Mouse (Mus musculus) forebrain, embryonic 16.5 days (tissue): ENCODE data around the gene Cdt1. TPM values are rescaled to one million over a fixed set of nuclear protein-coding genes. Genes with fewer than 3 reads are reported as not detected.

Source experiments
- ATAC-seq: fragments of 200-750 bp; cut with Nextera tagmentation; 2 replicates; pipeline ENCODE4 v1.8.0; 2017; ENCODE audit warnings: mild to moderate bottlenecking, moderate library complexity
- H3K27ac ChIP-seq: fragments of 300-500 bp; sonication (generic); 2 replicates; pipeline ENCODE4 v1.5.1; 2014; ENCODE audit warnings: low read length, control low read depth
- H3K27me3 ChIP-seq: fragments of 300-500 bp; sonication (generic); replicated peaks from 2 replicates; pipeline ENCODE4 v1.6.1; 2014; ENCODE audit warnings: low read length; ENCODE audit not compliant: control insufficient read depth, insufficient read depth
- H3K36me3 ChIP-seq: fragments of 300-500 bp; sonication (generic); 2 replicates; pipeline ENCODE4 v1.6.1; 2014; ENCODE audit not compliant: control insufficient read depth, insufficient read depth
- H3K4me1 ChIP-seq: fragments of 300-500 bp; sonication (generic); replicated peaks from 2 replicates; pipeline ENCODE4 v1.6.1; 2014; ENCODE audit warnings: low read length; ENCODE audit not compliant: control insufficient read depth, insufficient read depth
- H3K4me2 ChIP-seq: fragments of 300-500 bp; sonication (generic); 2 replicates; pipeline ENCODE4 v1.6.1; 2014; ENCODE audit warnings: mild to moderate bottlenecking, low read length, control low read depth
- H3K4me3 ChIP-seq: fragments of 300-500 bp; sonication (generic); replicated peaks from 2 replicates; pipeline ENCODE4 v1.5.1; 2014; ENCODE audit warnings: mild to moderate bottlenecking, low read length, control low read depth
- H3K9ac ChIP-seq: fragments of 300-500 bp; sonication (generic); replicated peaks from 2 replicates; pipeline ENCODE4 v1.6.1; 2014; ENCODE audit warnings: low read depth, low read length, control low read depth
- H3K9me3 ChIP-seq: fragments of 300-500 bp; sonication (generic); 2 replicates; pipeline ENCODE4 v1.6.1; 2016; ENCODE audit warnings: low read length; ENCODE audit not compliant: control insufficient read depth
- WGBS: fragments of 180-500 bp; shearing (Covaris S2); extraction: QIAGEN DNeasy Blood & Tissue Kit; methylation state at CpG from one replicate; pipeline ENCODE4 v1.1.7; 2014; 5-methylcytosine and 5-hydroxymethylcytosine counted together
- polyA plus RNA-seq: library from polyadenylated mRNA; unstranded; fragments of >200 nt; fragmentation: Nextera tagmentation; extraction: Ambion mirVana; gene quantifications from 2 replicates; pipeline ENCODE4 v1.2.1, GENCODE M21; 2015

The Cdt1 gene
- polyA plus RNA-seq, 1 experiment from 2014 or later = 12.0 TPM

DNA sequence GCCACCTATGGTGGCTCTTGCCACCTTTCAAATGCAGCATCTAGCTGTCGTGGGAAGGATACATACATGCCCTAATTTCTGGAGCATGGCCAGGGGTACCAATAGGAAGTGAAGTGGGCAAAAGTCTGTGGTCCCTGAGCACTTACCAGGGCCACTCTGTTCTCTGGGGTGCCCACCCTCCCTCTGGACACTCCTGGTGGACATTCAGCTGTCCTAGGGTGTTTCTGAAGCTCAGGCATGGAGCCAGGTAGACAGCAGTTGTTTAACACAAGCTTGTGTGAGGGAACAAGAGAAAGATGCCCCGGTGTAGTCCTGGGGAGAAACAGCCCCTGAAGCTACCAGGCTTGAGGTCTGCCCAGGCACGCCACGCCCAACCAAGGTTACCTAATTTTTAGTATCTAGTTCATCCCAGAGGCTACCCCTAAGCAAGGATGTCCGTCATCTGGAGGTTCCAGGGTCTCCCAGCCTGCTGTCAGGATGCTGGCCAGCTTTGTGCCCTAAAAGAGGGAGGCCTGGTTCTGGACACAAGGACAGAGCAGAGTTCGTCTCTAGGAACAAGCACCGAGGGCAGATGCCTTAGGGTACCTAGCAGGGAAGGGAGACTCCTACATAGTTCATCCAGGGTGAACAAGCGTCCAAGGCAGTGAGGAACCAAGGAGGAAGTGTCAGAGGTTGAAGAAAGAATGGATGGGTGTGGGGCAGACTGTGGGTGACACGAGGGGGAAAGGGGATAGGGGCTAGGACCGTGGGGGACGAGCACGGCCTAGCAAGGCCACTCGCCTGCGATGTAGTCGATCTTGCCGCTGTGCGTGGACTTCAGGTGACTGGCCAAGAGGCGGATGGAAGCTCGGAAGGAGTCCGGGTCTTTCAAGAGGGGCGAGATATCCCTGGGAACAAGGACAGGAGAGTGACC lies 8.2 kb downstream of the Cdt1 start:
- Histone ChIP-seq H3K9ac (peak overlapping the region; percentile 74), H3K36me3 (no peaks in the 10 kb centered on the region), H3K4me1 (peaks cover 19% of the 10 kb centered on the region), H3K4me3 (peak overlapping the region; percentile 71), H3K27ac (no peak overlapping the region), H3K4me2 (peak overlapping the region; percentile 69), H3K27me3 (no peaks in the 10 kb centered on the region), H3K9me3 (no peaks in the 10 kb centered on the region)
- peak; percentile 18 for ATAC-seq
- 17% methylated on average over 21 of the region's 21 CpGs for WGBS

GRCm38 (mm10) chr8:122576648-122577022 lies 8.8 kb downstream of the Cdt1 start, which contains the start of gene Aprt:
Gene Aprt, minus strand, starts transcription at chr8:122576909.
- WGBS = under 1% methylated on average over 39 of the region's 39 CpGs
- H3K9me3 ChIP-seq = no peaks in the 10 kb centered on the region
- peak within 1 kb of the TSS; percentile 71 for H3K4me3 ChIP-seq
- peak within 1 kb of the TSS; percentile 74 for H3K9ac ChIP-seq
- peak within 1 kb of the TSS; percentile 69 for H3K4me2 ChIP-seq
- no peaks in the 10 kb centered on the region for H3K27me3 ChIP-seq
- H3K4me1 ChIP-seq = peaks cover 19% of the 10 kb centered on the region
- no peak within 1 kb of the TSS for H3K27ac ChIP-seq
- peak; percentile 93 for ATAC-seq
- H3K36me3 ChIP-seq = no peaks in the 10 kb centered on the region

DNA sequence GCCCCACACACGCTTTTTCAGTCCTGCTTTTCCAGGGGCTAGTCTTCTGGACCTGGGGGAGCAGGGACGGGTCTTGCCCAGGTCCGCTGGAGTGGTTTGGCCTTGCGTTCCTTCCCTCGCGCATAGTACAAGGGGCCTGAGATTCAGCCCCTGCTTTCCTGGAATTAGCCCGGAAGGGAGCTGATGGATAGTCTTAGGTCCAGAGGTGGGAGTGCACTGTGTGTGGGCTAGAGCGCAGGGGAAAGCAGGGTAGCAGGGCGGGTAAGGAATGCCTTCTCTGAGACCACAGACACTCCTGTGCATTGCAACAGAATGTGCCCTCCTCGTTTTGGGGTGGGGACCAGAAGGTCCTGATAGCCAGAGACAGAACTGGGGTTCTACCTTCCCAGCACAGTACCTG lies 9.3 kb downstream of the Cdt1 start:
- Histone ChIP-seq H3K9ac (peak overlapping the region; percentile 74), H3K4me2 (peak overlapping the region; percentile 69), H3K27ac (no peak overlapping the region), H3K9me3 (no peaks in the 10 kb centered on the region), H3K4me1 (peaks cover 19% of the 10 kb centered on the region), H3K27me3 (no peaks in the 10 kb centered on the region), H3K36me3 (no peaks in the 10 kb centered on the region), H3K4me3 (peak overlapping the region; percentile 71)
- 39% methylated on average over 10 of the region's 10 CpGs for WGBS
- peak; percentile 34 for ATAC-seq

- no peak overlapping the region for H3K9ac ChIP-seq
- H3K4me3 ChIP-seq = no peak overlapping the region
- H3K9me3 ChIP-seq = no peaks in the 10 kb centered on the region
- peaks cover 17% of the 10 kb centered on the region for H3K4me1 ChIP-seq
- ATAC-seq = no peak
- H3K36me3 ChIP-seq = no peaks in the 10 kb centered on the region
- no peak overlapping the region for H3K4me2 ChIP-seq
- H3K27me3 ChIP-seq = no peaks in the 10 kb centered on the region
- no peak overlapping the region for H3K27ac ChIP-seq
- 19% methylated on average over 7 of the region's 7 CpGs for WGBS
These were observed 11.4 kb downstream of the Cdt1 start for GRCm38 (mm10) chr8:122579196-122579595.

- peaks cover 11% of the 10 kb centered on the region for H3K4me1 ChIP-seq
- H3K9ac ChIP-seq = no peak overlapping the region
- no peaks in the 10 kb centered on the region for H3K27me3 ChIP-seq
- WGBS = 81% methylated on average over 15 of the region's 15 CpGs
- H3K4me3 ChIP-seq = no peak overlapping the region
- H3K4me2 ChIP-seq = no peak overlapping the region
- H3K9me3 ChIP-seq = no peaks in the 10 kb centered on the region
- ATAC-seq = no peak
- no peaks in the 10 kb centered on the region for H3K36me3 ChIP-seq
- H3K27ac ChIP-seq = no peak overlapping the region
These were observed 13.1 kb downstream of the Cdt1 start for GRCm38 (mm10) chr8:122580926-122581325.

- Histone ChIP-seq H3K9me3 (no peaks in the 10 kb centered on the region), H3K27ac (no peak overlapping the region), H3K4me2 (no peak overlapping the region), H3K4me3 (no peak overlapping the region), H3K27me3 (no peaks in the 10 kb centered on the region), H3K4me1 (peaks cover 7% of the 10 kb centered on the region), H3K9ac (no peak overlapping the region), H3K36me3 (no peaks in the 10 kb centered on the region)
- 83% methylated on average over 9 of the region's 9 CpGs for WGBS
- ATAC-seq = no peak
These were observed 17.2 kb downstream of the Cdt1 start for GRCm38 (mm10) chr8:122584981-122585380.

- Histone ChIP-seq H3K4me1 (peaks cover 7% of the 10 kb centered on the region), H3K4me3 (no peak overlapping the region), H3K4me2 (no peak overlapping the region), H3K36me3 (no peaks in the 10 kb centered on the region), H3K27ac (no peak overlapping the region), H3K27me3 (no peaks in the 10 kb centered on the region), H3K9me3 (no peaks in the 10 kb centered on the region), H3K9ac (no peak overlapping the region)
- 81% methylated on average over 14 of the region's 14 CpGs for WGBS
- no peak for ATAC-seq
These were observed 17.6 kb downstream of the Cdt1 start for GRCm38 (mm10) chr8:122585411-122585891.

DNA sequence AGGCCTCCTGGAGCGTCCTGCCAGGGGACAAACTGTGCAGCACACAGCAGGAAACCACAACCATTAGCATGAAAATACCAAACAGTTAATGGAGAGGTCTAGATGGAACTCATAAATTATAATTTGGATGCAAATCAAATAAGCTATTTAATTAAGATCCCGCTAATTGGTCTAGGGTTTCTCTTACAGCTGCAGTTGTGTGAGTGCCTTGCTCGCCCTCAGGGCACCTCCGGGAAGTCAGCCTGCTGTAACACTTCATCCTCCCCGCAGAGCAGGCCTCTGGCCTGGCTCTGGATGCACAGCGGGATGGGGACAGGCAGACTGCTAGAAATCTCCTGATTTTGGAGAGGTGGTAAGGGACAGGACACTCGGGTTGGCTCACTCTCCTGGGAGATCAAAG lies 18.4 kb downstream of the Cdt1 start:
- Histone ChIP-seq H3K27ac (no peak overlapping the region), H3K36me3 (no peaks in the 10 kb centered on the region), H3K4me2 (no peak overlapping the region), H3K4me3 (no peak overlapping the region), H3K27me3 (no peaks in the 10 kb centered on the region), H3K9me3 (no peaks in the 10 kb centered on the region), H3K9ac (no peak overlapping the region), H3K4me1 (peaks cover 7% of the 10 kb centered on the region)
- ATAC-seq = peak; percentile 57; the same call in 1 of the 2 replicates
- 25% methylated on average over 7 of the region's 7 CpGs for WGBS

DNA sequence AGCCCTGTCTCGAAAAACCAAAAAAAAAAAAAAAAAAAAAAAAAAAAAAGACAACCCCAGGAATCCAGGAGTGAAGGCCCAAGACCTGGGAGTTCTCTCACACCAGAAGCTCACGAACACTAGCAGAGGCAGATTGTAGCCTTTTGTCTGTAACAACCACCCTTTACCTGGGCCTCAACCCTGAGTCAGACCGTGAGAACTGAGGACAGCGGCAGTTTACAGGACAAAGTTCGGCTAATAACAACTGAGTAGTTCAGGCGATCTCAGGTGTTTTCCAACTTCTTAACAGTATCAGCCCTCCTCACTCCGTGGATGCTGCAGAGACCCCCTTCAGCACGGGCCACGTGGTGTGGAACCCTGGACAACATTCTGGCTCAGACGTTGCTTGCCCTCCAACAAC lies 18.9 kb downstream of the Cdt1 start:
- Histone ChIP-seq H3K4me1 (peaks cover 7% of the 10 kb centered on the region), H3K9ac (no peak overlapping the region), H3K27ac (no peak overlapping the region), H3K27me3 (no peaks in the 10 kb centered on the region), H3K9me3 (no peaks in the 10 kb centered on the region), H3K4me3 (no peak overlapping the region), H3K36me3 (no peaks in the 10 kb centered on the region), H3K4me2 (no peak overlapping the region)
- 81% methylated on average over 10 of the region's 10 CpGs for WGBS
- ATAC-seq = no peak
